Mouse (Mus musculus) embryonic facial prominence, embryonic 10.5 days (tissue): ENCODE results near the gene Ptrhd1. TPM values are rescaled to one million over a fixed set of nuclear protein-coding genes. Genes with fewer than 3 reads are reported as not detected.

Source experiments
- DNase-seq: peaks from one replicate; pipeline ENCODE4 v3.0.0-alpha.2; 2017; ENCODE audit warnings: low spot score
- H3K27ac ChIP-seq: fragments of 300-500 bp; sonication (generic); replicated peaks from 2 replicates; pipeline ENCODE4 v1.5.1; 2016; ENCODE audit warnings: mild to moderate bottlenecking
- H3K27me3 ChIP-seq: fragments of 300-500 bp; sonication (generic); replicated peaks from 2 replicates; pipeline ENCODE4 v1.6.1; 2016; ENCODE audit warnings: low read depth, mild to moderate bottlenecking; ENCODE audit not compliant: poor library complexity, severe bottlenecking
- H3K36me3 ChIP-seq: fragments of 300-500 bp; sonication (generic); replicated peaks from 2 replicates; pipeline ENCODE4 v1.6.1; 2016; ENCODE audit warnings: mild to moderate bottlenecking, moderate library complexity
- H3K4me1 ChIP-seq: fragments of 300-500 bp; sonication (generic); 2 replicates; pipeline ENCODE4 v1.6.1; 2016
- H3K4me3 ChIP-seq: fragments of 300-500 bp; sonication (generic); 2 replicates; pipeline ENCODE4 v1.5.1; 2016; ENCODE audit warnings: mild to moderate bottlenecking, moderate library complexity
- H3K9me3 ChIP-seq: fragments of 300-500 bp; sonication (generic); 2 replicates; pipeline ENCODE4 v1.6.1; 2016; ENCODE audit warnings: mild to moderate bottlenecking
- whole genome bisulfite sequencing: fragments of 180-500 bp; shearing (Covaris S2); methylation state at CpG from one replicate; pipeline ENCODE4 v1.1.7; 2016; 5-methylcytosine and 5-hydroxymethylcytosine counted together
- polyA plus RNA-seq: library from polyadenylated mRNA; unstranded; fragments of >200 nt; fragmentation: Nextera tagmentation; extraction: Ambion mirVana; gene quantifications from 2 replicates; pipeline ENCODE4 v1.2.1, GENCODE M21; 2016

The Ptrhd1 gene
- 5.9 and 6.0 TPM in 2 replicates for polyA plus RNA-seq

DNA sequence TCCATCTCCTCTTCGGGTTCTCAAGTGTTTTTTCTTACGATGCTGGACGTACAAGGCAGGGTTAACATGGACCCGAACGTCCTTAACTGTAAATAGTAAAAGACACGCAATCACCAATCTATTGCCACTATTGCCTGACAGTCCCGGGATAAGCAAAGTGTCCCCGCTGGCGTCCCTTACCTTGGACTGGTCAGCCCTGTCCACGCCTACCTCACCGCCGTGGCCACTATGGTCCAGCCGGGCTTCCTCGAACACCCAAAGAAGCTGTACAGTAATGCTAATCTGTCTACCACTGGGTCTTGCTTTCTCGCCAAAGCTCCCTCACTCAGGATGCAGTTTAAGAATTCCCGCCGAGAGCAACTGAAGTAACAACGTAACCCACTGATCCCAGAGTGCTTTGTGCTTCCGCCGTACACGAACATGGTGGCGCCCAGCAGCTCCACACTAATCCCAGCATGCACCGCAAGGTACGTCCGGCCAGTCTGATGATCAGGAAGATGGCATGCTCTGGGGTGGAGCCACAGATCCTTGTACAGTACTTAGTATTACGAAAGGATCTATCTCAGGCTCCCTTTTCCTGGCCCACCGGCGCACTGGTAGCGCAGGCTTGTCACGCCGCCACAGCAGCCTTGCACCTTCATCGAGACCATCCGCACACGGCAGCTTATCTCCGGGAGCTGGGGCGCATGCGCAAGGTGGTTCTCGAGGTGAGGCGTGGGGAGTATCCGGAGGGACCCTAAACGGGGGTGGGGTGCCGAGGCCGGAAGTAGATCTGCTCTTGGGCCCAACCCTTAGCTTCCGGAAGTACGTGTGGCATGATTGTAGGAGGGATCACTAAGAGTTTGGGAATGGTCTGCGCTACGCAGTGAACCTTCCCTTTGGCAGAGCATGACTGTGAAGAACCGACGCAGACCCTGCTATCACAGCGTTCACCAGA, at the start of gene Ptrhd1, which contains the start of gene Cenpo:
Gene Ptrhd1 (plus strand): TSS at position 456 of the 937 bp plus-strand sequence.
Gene Cenpo (minus strand): TSS at position 723 of the 937 bp plus-strand sequence.
- H3K27me3 ChIP-seq: no peaks in the 10 kb centered on the region
- peaks cover 12% of the 10 kb centered on the region for H3K4me1 ChIP-seq
- peak within 1 kb of the TSS; percentile 94 for H3K27ac ChIP-seq
- H3K4me3 ChIP-seq: peak within 1 kb of the TSS; percentile 80
- WGBS: under 1% methylated on average over 50 of the region's 50 CpGs
- peak; percentile 96 for DNase-seq
- H3K9me3 ChIP-seq: no peaks in the 10 kb centered on the region
- peaks cover 39% of the 10 kb centered on the region for H3K36me3 ChIP-seq

DNA sequence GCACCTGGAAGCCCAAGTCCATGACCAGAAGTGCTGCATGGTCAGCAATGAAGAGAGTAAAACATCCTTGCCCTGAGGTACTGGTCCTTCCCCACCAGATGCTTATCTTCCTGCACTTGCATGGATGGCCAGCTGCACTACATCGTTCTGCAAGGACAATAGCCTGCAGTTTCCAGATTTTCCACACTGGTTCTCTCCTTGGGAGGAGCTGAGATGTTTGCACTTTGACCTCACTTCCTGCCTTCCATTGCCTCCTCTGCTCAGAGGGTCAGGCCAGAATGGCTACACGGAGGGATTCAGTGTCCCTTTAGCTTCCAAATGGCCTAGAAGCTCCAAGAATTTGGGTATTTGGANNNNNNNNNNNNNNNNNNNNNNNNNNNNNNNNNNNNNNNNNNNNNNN, 49.2 kb upstream of the Ptrhd1 start:
- WGBS: 39% methylated on average over 2 of the region's 2 CpGs
- peaks cover 27% of the 10 kb centered on the region for H3K4me1 ChIP-seq
- DNase-seq: no peak
- no peak overlapping the region for H3K4me3 ChIP-seq
- no peaks in the 10 kb centered on the region for H3K27me3 ChIP-seq
- H3K36me3 ChIP-seq: no peaks in the 10 kb centered on the region
- H3K27ac ChIP-seq: no peak overlapping the region; the same call in 1 of the 2 replicates
- no peaks in the 10 kb centered on the region for H3K9me3 ChIP-seq

- Histone ChIP-seq H3K4me3 (no peak overlapping the region), H3K9me3 (no peaks in the 10 kb centered on the region), H3K4me1 (peaks cover 48% of the 10 kb centered on the region), H3K36me3 (no peaks in the 10 kb centered on the region), H3K27ac (peak overlapping the region; percentile 77), H3K27me3 (no peaks in the 10 kb centered on the region)
- peak; percentile 64 for DNase-seq
- WGBS: 28% methylated on average over 14 of the region's 14 CpGs
Observed at GRCm38 (mm10) chr12:4188171-4189059, 45.4 kb upstream of the Ptrhd1 start.

GRCm38 (mm10) chr12:4189060-4189447, 44.8 kb upstream of the Ptrhd1 start:
- 47% methylated on average over 5 of the region's 5 CpGs for WGBS
- H3K36me3 ChIP-seq: no peaks in the 10 kb centered on the region
- no peaks in the 10 kb centered on the region for H3K27me3 ChIP-seq
- peak overlapping the region; percentile 77; the same call in 1 of the 2 replicates for H3K27ac ChIP-seq
- H3K4me3 ChIP-seq: no peak overlapping the region
- H3K9me3 ChIP-seq: no peaks in the 10 kb centered on the region
- DNase-seq: peak; percentile 50
- peaks cover 55% of the 10 kb centered on the region for H3K4me1 ChIP-seq

GRCm38 (mm10) chr12:4192514-4192913, 41.3 kb upstream of the Ptrhd1 start:
- peak; percentile 33 for DNase-seq
- Histone ChIP-seq H3K4me1 (peaks cover 51% of the 10 kb centered on the region), H3K27ac (peak overlapping the region; percentile 53), H3K27me3 (no peaks in the 10 kb centered on the region), H3K4me3 (no peak overlapping the region), H3K9me3 (no peaks in the 10 kb centered on the region), H3K36me3 (peaks cover 7% of the 10 kb centered on the region; the same call in 1 of the 2 replicates)
- WGBS: 49% methylated on average over 6 of the region's 6 CpGs

GRCm38 (mm10) chr12:4193025-4193740, 40.6 kb upstream of the Ptrhd1 start:
- whole genome bisulfite sequencing: 54% methylated on average over 10 of the region's 10 CpGs
- Histone ChIP-seq H3K4me1 (peaks cover 45% of the 10 kb centered on the region), H3K27ac (peak overlapping the region; percentile 53), H3K27me3 (no peaks in the 10 kb centered on the region), H3K36me3 (peaks cover 11% of the 10 kb centered on the region), H3K4me3 (no peak overlapping the region), H3K9me3 (no peaks in the 10 kb centered on the region)
- peak; percentile 55 for DNase-seq

GRCm38 (mm10) chr12:4194643-4195042, 39.2 kb upstream of the Ptrhd1 start:
- Histone ChIP-seq H3K4me1 (peaks cover 30% of the 10 kb centered on the region), H3K27ac (0 out of 2 replicates have a peak overlapping the region, but pooled peaks have one; percentile 35), H3K36me3 (peaks cover 24% of the 10 kb centered on the region), H3K27me3 (no peaks in the 10 kb centered on the region), H3K9me3 (no peaks in the 10 kb centered on the region), H3K4me3 (no peak overlapping the region)
- no peak for DNase-seq
- WGBS: 93% methylated on average over 14 of the region's 14 CpGs

DNA sequence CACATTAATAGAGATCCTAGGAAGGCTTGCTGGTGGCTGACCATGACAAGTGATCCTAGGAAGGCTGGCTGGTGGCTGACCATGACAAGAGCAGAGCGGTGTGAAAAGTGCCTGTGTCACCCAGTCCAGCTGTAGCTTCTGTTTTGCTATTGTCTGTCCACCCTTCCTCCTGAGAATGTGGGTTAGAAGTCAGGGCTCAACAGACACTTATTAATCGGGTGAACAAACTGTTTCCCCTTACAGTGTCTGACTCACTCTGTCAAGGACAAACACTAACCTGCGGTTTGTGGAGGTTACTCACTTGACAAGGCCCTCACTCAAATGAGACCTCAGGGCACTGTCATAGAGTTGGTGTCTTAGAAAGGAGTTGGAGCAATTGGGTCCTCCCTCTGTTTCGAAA, 35.1 kb upstream of the Ptrhd1 start:
- Histone ChIP-seq H3K27ac (no peak overlapping the region), H3K9me3 (no peaks in the 10 kb centered on the region), H3K27me3 (no peaks in the 10 kb centered on the region), H3K4me3 (no peak overlapping the region), H3K36me3 (peaks cover 44% of the 10 kb centered on the region), H3K4me1 (peaks cover 10% of the 10 kb centered on the region)
- DNase-seq: no peak
- WGBS: 92% methylated on average over 4 of the region's 4 CpGs

DNA sequence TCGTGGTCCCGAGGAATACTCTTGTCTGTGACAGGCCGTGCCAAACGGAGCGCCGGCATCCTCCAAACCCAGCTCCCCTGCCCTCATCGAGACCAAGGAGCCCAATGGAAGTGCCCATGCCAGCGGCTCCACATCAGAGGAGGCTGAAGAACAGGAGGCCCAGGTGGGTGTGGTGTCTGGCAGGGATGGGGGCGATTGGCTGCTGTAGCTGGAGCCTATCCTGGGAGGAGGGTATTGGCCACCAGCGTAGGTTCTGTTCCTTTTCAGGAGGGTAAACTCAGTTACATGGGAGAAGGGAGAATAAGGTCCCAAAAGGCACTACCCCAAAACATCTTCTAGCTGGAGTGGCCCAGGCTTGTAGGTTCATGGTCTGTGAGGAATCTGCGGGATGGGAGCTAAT, 34.6 kb upstream of the Ptrhd1 start:
- H3K27ac ChIP-seq: no peak overlapping the region
- H3K9me3 ChIP-seq: no peaks in the 10 kb centered on the region
- DNase-seq: no peak
- H3K4me3 ChIP-seq: no peak overlapping the region
- 94% methylated on average over 11 of the region's 11 CpGs for WGBS
- peaks cover 6% of the 10 kb centered on the region; the same call in 1 of the 2 replicates for H3K4me1 ChIP-seq
- H3K36me3 ChIP-seq: peaks cover 48% of the 10 kb centered on the region
- no peaks in the 10 kb centered on the region for H3K27me3 ChIP-seq

GRCm38 (mm10) chr12:4201454-4202200, 32.2 kb upstream of the Ptrhd1 start:
- Histone ChIP-seq H3K4me1 (peaks cover 6% of the 10 kb centered on the region; the same call in 1 of the 2 replicates), H3K27ac (no peak overlapping the region), H3K27me3 (no peaks in the 10 kb centered on the region), H3K36me3 (peaks cover 66% of the 10 kb centered on the region), H3K9me3 (no peaks in the 10 kb centered on the region), H3K4me3 (no peak overlapping the region)
- WGBS: 89% methylated on average over 13 of the region's 13 CpGs
- DNase-seq: no peak

- Histone ChIP-seq H3K9me3 (no peaks in the 10 kb centered on the region), H3K36me3 (peaks cover 68% of the 10 kb centered on the region), H3K27me3 (no peaks in the 10 kb centered on the region), H3K27ac (no peak overlapping the region), H3K4me1 (peaks cover 6% of the 10 kb centered on the region; the same call in 1 of the 2 replicates), H3K4me3 (no peak overlapping the region)
- no peak for DNase-seq
- 89% methylated on average over 4 of the region's 4 CpGs for WGBS
Observed at GRCm38 (mm10) chr12:4202206-4202605, 31.6 kb upstream of the Ptrhd1 start.
